Mouse (Mus musculus) neutrophil, adult 5-6 weeks (primary cell): ENCODE data around the gene Arhgef10l. TPM values are rescaled to one million over a fixed set of nuclear protein-coding genes. Genes with fewer than 3 reads are reported as not detected.
"Not testable (repeated sequence)": the region's sequence is repeated elsewhere in the genome, so short reads cannot be mapped to it uniquely, and the experiment has no call there.

Experiments used
- ATAC-seq: fragments of 151-379, 151-347 bp; 2 replicates; pipeline ENCODE4 v1.8.0; 2017; ENCODE audit warnings: mild to moderate bottlenecking, moderate TSS enrichment; ENCODE audit not compliant: insufficient number of reproducible peaks, poor library complexity, low FRiP score, severe bottlenecking; ENCODE audit errors: extremely low read depth
- total RNA-seq: library from RNA; stranded (forward); fragments of 200-1000 nt; gene quantifications from 2 replicates; pipeline ENCODE4 v1.2.3, GENCODE M21; 2017

The Arhgef10l gene
- total RNA-seq, 1 experiment from 2014 or later = 4.2 TPM

GRCm38 (mm10) chr4:140592990-140593770, 72.6 kb downstream of the Arhgef10l start:
- ATAC-seq = no peak

GRCm38 (mm10) chr4:140592217-140592759, 73.5 kb downstream of the Arhgef10l start:
- no peak for ATAC-seq

- ATAC-seq = peak; percentile 48
Measured at GRCm38 (mm10) chr4:140586478-140586877, 79.3 kb downstream of the Arhgef10l start.

- no peak for ATAC-seq
Measured at GRCm38 (mm10) chr4:140584240-140584639, 81.6 kb downstream of the Arhgef10l start.

- no peak for ATAC-seq
Measured at GRCm38 (mm10) chr4:140582390-140583088, 83.3 kb downstream of the Arhgef10l start.

GRCm38 (mm10) chr4:140581730-140582389, 84.0 kb downstream of the Arhgef10l start:
- ATAC-seq = no peak

- ATAC-seq = no peak
Measured at GRCm38 (mm10) chr4:140581341-140581729, 84.5 kb downstream of the Arhgef10l start.

GRCm38 (mm10) chr4:140580866-140581265, 84.9 kb downstream of the Arhgef10l start:
- no peak for ATAC-seq

- no peak for ATAC-seq
Measured at GRCm38 (mm10) chr4:140579576-140579975, 86.2 kb downstream of the Arhgef10l start.

GRCm38 (mm10) chr4:140579149-140579548, 86.7 kb downstream of the Arhgef10l start:
- no peak for ATAC-seq

GRCm38 (mm10) chr4:140576628-140577027, 89.2 kb downstream of the Arhgef10l start:
- no peak for ATAC-seq

GRCm38 (mm10) chr4:140574863-140575262, 90.9 kb downstream of the Arhgef10l start:
- not testable (repeated sequence) for ATAC-seq

- ATAC-seq = no peak
Measured at GRCm38 (mm10) chr4:140572376-140572775, 93.4 kb downstream of the Arhgef10l start.

- ATAC-seq = no peak
Measured at GRCm38 (mm10) chr4:140569394-140569793, 96.4 kb downstream of the Arhgef10l start.

GRCm38 (mm10) chr4:140567911-140568480, 97.8 kb downstream of the Arhgef10l start:
- no peak for ATAC-seq

GRCm38 (mm10) chr4:140566785-140567184, 99.0 kb downstream of the Arhgef10l start:
- peak; percentile 30; the same call in 1 of the 2 replicates for ATAC-seq

GRCm38 (mm10) chr4:140564459-140564858, 101.4 kb downstream of the Arhgef10l start:
- not testable (repeated sequence) for ATAC-seq

- no peak for ATAC-seq
Measured at GRCm38 (mm10) chr4:140562461-140563178, 103.2 kb downstream of the Arhgef10l start.
